Mouse (Mus musculus): ENCODE results near the gene Tmod1. TPM values are rescaled to one million over a fixed set of nuclear protein-coding genes. Genes with fewer than 3 reads are reported as not detected.

Gene Tmod1
- polyA plus RNA-seq, 1 experiment from 2014 or later, result 220 TPM

- Histone ChIP-seq H3K9ac (ENCODE audit: low read length) (no peak overlapping the region), H3K4me2 (ENCODE audit: low read length) (no peak overlapping the region), H3K4me1 (ENCODE audit: control insufficient read depth in 2 of 2, insufficient read depth in 2 of 2, low read length in 2 of 2) (peaks cover 29 to 32% of the 10 kb centered on the region in 2 experiments), H3K4me3 (ENCODE audit: control insufficient read depth in 1 of 2, insufficient read depth in 1 of 2, low read depth in 1 of 2, low read length in 2 of 2) (no peak overlapping the region), H3K27ac (replicated peaks in 1 of 2; ENCODE audit: control insufficient read depth in 1 of 2, insufficient read depth in 1 of 2, low read depth in 2 of 2, low read length in 2 of 2) (peak overlapping the region; percentile 9 to 64; a peak in 3 of 4 replicates), H3K36me3 (ENCODE audit: control insufficient read depth, insufficient read depth, low read length) (peaks cover 70% of the 10 kb centered on the region), H3K9me3 (ENCODE audit: control insufficient read depth, low read length) (no peaks in the 10 kb centered on the region), H3K27me3 (ENCODE audit: control insufficient read depth, insufficient read depth, low read length) (no peaks in the 10 kb centered on the region)
- WGBS, result 65% methylated on average over 9 of the region's 9 CpGs
- ATAC-seq (ENCODE audit: insufficient number of reproducible peaks, insufficient read depth, low FRiP score, low read depth), result no peak
Observed at GRCm38 (mm10) chr4:46084416-46085172, 45.9 kb downstream of the Tmod1 start.

- Histone ChIP-seq H3K9ac (ENCODE audit: low read length) (no peak overlapping the region), H3K27me3 (ENCODE audit: control insufficient read depth, insufficient read depth, low read length) (no peaks in the 10 kb centered on the region), H3K4me3 (ENCODE audit: control insufficient read depth in 1 of 2, insufficient read depth in 1 of 2, low read depth in 1 of 2, low read length in 2 of 2) (no peak overlapping the region), H3K4me1 (ENCODE audit: control insufficient read depth in 2 of 2, insufficient read depth in 2 of 2, low read length in 2 of 2) (peaks cover 29 to 32% of the 10 kb centered on the region in 2 experiments), H3K9me3 (ENCODE audit: control insufficient read depth, low read length) (no peaks in the 10 kb centered on the region), H3K27ac (replicated peaks in 1 of 2; ENCODE audit: control insufficient read depth in 1 of 2, insufficient read depth in 1 of 2, low read depth in 2 of 2, low read length in 2 of 2) (peak overlapping the region in 1 of 2 experiments; percentile 64; a peak in 2 of 4 replicates), H3K4me2 (ENCODE audit: low read length) (no peak overlapping the region), H3K36me3 (ENCODE audit: control insufficient read depth, insufficient read depth, low read length) (peaks cover 70% of the 10 kb centered on the region)
- WGBS, result 40% methylated on average over 9 of the region's 9 CpGs
- ATAC-seq (ENCODE audit: insufficient number of reproducible peaks, insufficient read depth, low FRiP score, low read depth), result 0 out of 2 replicates have a peak, but pooled peaks have one; percentile 25
Observed at GRCm38 (mm10) chr4:46085223-46085811, 46.6 kb downstream of the Tmod1 start.

- peak overlapping the region; percentile 34; the same call in 1 of the 2 replicates for H3K9ac ChIP-seq (ENCODE audit: low read length)
- H3K4me1 ChIP-seq (ENCODE audit: control insufficient read depth in 2 of 2, insufficient read depth in 2 of 2, low read length in 2 of 2), result peaks cover 29 to 30% of the 10 kb centered on the region in 2 experiments
- H3K9me3 ChIP-seq (ENCODE audit: control insufficient read depth, low read length), result no peaks in the 10 kb centered on the region
- peaks cover 80% of the 10 kb centered on the region for H3K36me3 ChIP-seq (ENCODE audit: control insufficient read depth, insufficient read depth, low read length)
- no peaks in the 10 kb centered on the region for H3K27me3 ChIP-seq (ENCODE audit: control insufficient read depth, insufficient read depth, low read length)
- no peak overlapping the region for H3K4me2 ChIP-seq (ENCODE audit: low read length)
- peak overlapping the region; percentile 31 to 76; a peak in 3 of 4 replicates for H3K27ac ChIP-seq (replicated peaks in 1 of 2; ENCODE audit: control insufficient read depth in 1 of 2, insufficient read depth in 1 of 2, low read depth in 2 of 2, low read length in 2 of 2)
- 72% methylated on average over 17 of the region's 18 CpGs for WGBS
- no peak overlapping the region for H3K4me3 ChIP-seq (ENCODE audit: control insufficient read depth in 1 of 2, insufficient read depth in 1 of 2, low read depth in 1 of 2, low read length in 2 of 2)
- no peak for ATAC-seq (ENCODE audit: insufficient number of reproducible peaks, insufficient read depth, low FRiP score, low read depth)
Observed at GRCm38 (mm10) chr4:46086718-46087426, 48.1 kb downstream of the Tmod1 start.

DNA sequence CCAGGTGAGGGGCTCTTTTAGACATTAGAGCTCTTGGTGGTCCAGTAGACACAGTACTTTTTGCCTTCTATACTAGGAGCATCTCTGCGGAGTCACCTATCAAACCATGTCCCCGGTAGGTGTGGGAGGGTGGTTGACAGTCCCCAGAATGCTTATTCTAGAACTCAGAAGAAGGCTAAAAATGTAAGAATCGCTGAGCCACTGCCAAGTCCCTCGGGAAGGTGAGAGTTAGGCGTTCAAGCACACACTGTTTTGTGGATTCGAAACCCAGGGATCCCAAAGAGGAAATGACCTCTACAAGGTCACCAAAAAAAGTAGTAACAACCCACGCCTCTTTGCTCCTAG, 48.7 kb downstream of the Tmod1 start:
- H3K4me2 ChIP-seq (ENCODE audit: low read length), result no peak overlapping the region
- no peak for ATAC-seq (ENCODE audit: insufficient number of reproducible peaks, insufficient read depth, low FRiP score, low read depth)
- H3K36me3 ChIP-seq (ENCODE audit: control insufficient read depth, insufficient read depth, low read length), result peaks cover 85% of the 10 kb centered on the region
- H3K27ac ChIP-seq (replicated peaks in 1 of 2; ENCODE audit: control insufficient read depth in 1 of 2, insufficient read depth in 1 of 2, low read depth in 2 of 2, low read length in 2 of 2), result peak overlapping the region; percentile 23 to 76
- no peaks in the 10 kb centered on the region for H3K9me3 ChIP-seq (ENCODE audit: control insufficient read depth, low read length)
- H3K4me3 ChIP-seq (ENCODE audit: control insufficient read depth in 1 of 2, insufficient read depth in 1 of 2, low read depth in 1 of 2, low read length in 2 of 2), result no peak overlapping the region
- peaks cover 29 to 30% of the 10 kb centered on the region in 2 experiments for H3K4me1 ChIP-seq (ENCODE audit: control insufficient read depth in 2 of 2, insufficient read depth in 2 of 2, low read length in 2 of 2)
- no peaks in the 10 kb centered on the region for H3K27me3 ChIP-seq (ENCODE audit: control insufficient read depth, insufficient read depth, low read length)
- 40% methylated on average over 7 of the region's 7 CpGs for WGBS
- peak overlapping the region; percentile 34 for H3K9ac ChIP-seq (ENCODE audit: low read length)

GRCm38 (mm10) chr4:46087852-46088251, 49.1 kb downstream of the Tmod1 start:
- H3K27me3 ChIP-seq (ENCODE audit: control insufficient read depth, insufficient read depth, low read length), result no peaks in the 10 kb centered on the region
- H3K9me3 ChIP-seq (ENCODE audit: control insufficient read depth, low read length), result no peaks in the 10 kb centered on the region
- H3K9ac ChIP-seq (ENCODE audit: low read length), result peak overlapping the region; percentile 34; the same call in 1 of the 2 replicates
- peaks cover 29 to 30% of the 10 kb centered on the region in 2 experiments for H3K4me1 ChIP-seq (ENCODE audit: control insufficient read depth in 2 of 2, insufficient read depth in 2 of 2, low read length in 2 of 2)
- WGBS, result 13% methylated on average over 5 of the region's 5 CpGs
- no peak overlapping the region for H3K4me3 ChIP-seq (ENCODE audit: control insufficient read depth in 1 of 2, insufficient read depth in 1 of 2, low read depth in 1 of 2, low read length in 2 of 2)
- peak overlapping the region; percentile 31 to 76 for H3K27ac ChIP-seq (replicated peaks in 1 of 2; ENCODE audit: control insufficient read depth in 1 of 2, insufficient read depth in 1 of 2, low read depth in 2 of 2, low read length in 2 of 2)
- ATAC-seq (ENCODE audit: insufficient number of reproducible peaks, insufficient read depth, low FRiP score, low read depth), result no peak
- H3K4me2 ChIP-seq (ENCODE audit: low read length), result 0 out of 2 replicates have a peak overlapping the region, but pooled peaks have one; percentile 4
- H3K36me3 ChIP-seq (ENCODE audit: control insufficient read depth, insufficient read depth, low read length), result peaks cover 89% of the 10 kb centered on the region

DNA sequence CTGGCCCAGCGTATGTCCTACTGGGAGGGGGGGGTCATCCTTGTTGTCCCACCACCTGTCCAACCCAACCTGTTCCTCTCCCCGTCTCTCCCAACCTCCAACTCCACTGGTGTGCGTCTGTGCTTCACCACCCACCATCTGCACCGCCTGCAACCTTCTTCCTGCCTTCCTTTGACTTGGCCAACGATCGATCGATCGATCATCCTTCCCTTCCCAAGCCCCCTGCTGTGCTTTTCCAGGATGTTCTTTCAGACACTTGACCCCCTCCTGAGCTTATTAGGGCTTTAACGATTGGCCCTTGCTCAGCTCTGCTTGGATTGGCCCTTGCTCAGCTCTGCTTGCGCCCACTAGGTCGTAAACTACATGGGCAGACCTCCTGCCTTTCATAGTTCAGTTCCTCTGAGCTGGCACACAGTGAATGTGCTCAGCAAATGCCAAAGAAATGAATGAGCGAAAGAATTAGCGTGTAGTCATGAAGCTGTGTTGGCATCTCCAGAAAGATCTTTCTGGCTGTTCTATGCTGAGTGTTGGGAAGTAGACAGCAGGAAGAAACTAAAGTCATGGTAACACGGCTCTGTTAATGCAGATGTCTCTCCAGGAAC, 50.9 kb downstream of the Tmod1 start:
- Histone ChIP-seq H3K4me3 (ENCODE audit: control insufficient read depth in 1 of 2, insufficient read depth in 1 of 2, low read depth in 1 of 2, low read length in 2 of 2) (no peak overlapping the region), H3K27me3 (ENCODE audit: control insufficient read depth, insufficient read depth, low read length) (no peaks in the 10 kb centered on the region), H3K27ac (replicated peaks in 1 of 2; ENCODE audit: control insufficient read depth in 1 of 2, insufficient read depth in 1 of 2, low read depth in 2 of 2, low read length in 2 of 2) (no peak overlapping the region), H3K4me1 (ENCODE audit: control insufficient read depth in 2 of 2, insufficient read depth in 2 of 2, low read length in 2 of 2) (peaks cover 21% of the 10 kb centered on the region in 2 experiments), H3K9ac (ENCODE audit: low read length) (no peak overlapping the region), H3K4me2 (ENCODE audit: low read length) (no peak overlapping the region), H3K9me3 (ENCODE audit: control insufficient read depth, low read length) (no peaks in the 10 kb centered on the region), H3K36me3 (ENCODE audit: control insufficient read depth, insufficient read depth, low read length) (peaks cover 91% of the 10 kb centered on the region)
- no peak for ATAC-seq (ENCODE audit: insufficient number of reproducible peaks, insufficient read depth, low FRiP score, low read depth)
- WGBS, result 95% methylated on average over 14 of the region's 14 CpGs

GRCm38 (mm10) chr4:46092429-46093076, 53.8 kb downstream of the Tmod1 start:
- H3K4me3 ChIP-seq (ENCODE audit: control insufficient read depth in 1 of 2, insufficient read depth in 1 of 2, low read depth in 1 of 2, low read length in 2 of 2), result no peak overlapping the region
- no peak overlapping the region for H3K27ac ChIP-seq (replicated peaks in 1 of 2; ENCODE audit: control insufficient read depth in 1 of 2, insufficient read depth in 1 of 2, low read depth in 2 of 2, low read length in 2 of 2)
- ATAC-seq (ENCODE audit: insufficient number of reproducible peaks, insufficient read depth, low FRiP score, low read depth), result no peak
- no peak overlapping the region for H3K4me2 ChIP-seq (ENCODE audit: low read length)
- WGBS, result 76% methylated on average over 5 of the region's 5 CpGs
- H3K9me3 ChIP-seq (ENCODE audit: control insufficient read depth, low read length), result no peaks in the 10 kb centered on the region
- H3K9ac ChIP-seq (ENCODE audit: low read length), result no peak overlapping the region
- peaks cover 9 to 10% of the 10 kb centered on the region in 2 experiments for H3K4me1 ChIP-seq (ENCODE audit: control insufficient read depth in 2 of 2, insufficient read depth in 2 of 2, low read length in 2 of 2)
- no peaks in the 10 kb centered on the region for H3K27me3 ChIP-seq (ENCODE audit: control insufficient read depth, insufficient read depth, low read length)
- H3K36me3 ChIP-seq (ENCODE audit: control insufficient read depth, insufficient read depth, low read length), result peaks cover 92% of the 10 kb centered on the region

Measured in heart, embryonic 14.5 days (tissue).